Mouse (Mus musculus) bone marrow, adult 2 months (tissue): Measurements from ENCODE around the gene Psen1. TPM values are rescaled to one million over a fixed set of nuclear protein-coding genes. Genes with fewer than 3 reads are reported as not detected.

Experiments
- H3K27ac ChIP-seq: fragments of 200-500 bp; 2 replicates; pipeline ENCODE4 v1.5.1; 2012; ENCODE audit warnings: low read depth, mild to moderate bottlenecking, control low read depth, inconsistent platforms, low read length; ENCODE audit not compliant: control insufficient read depth, poor library complexity, insufficient read depth
- H3K4me1 ChIP-seq: fragments of 200-500 bp; 2 replicates; pipeline ENCODE4 v1.6.1; 2011; ENCODE audit warnings: low read length; ENCODE audit not compliant: control insufficient read depth, insufficient read depth
- H3K4me3 ChIP-seq: fragments of 200-500 bp; replicated peaks from 2 replicates; pipeline ENCODE3; 2011; ENCODE audit warnings: mild to moderate bottlenecking, low read depth, low read length, control low read depth; ENCODE audit not compliant: control insufficient read depth
- CTCF ChIP-seq: fragments of 200-500 bp; IDR thresholded peaks from 2 replicates; pipeline ENCODE4 v1.5.1; 2011; ENCODE audit warnings: low read length, control low read depth; ENCODE audit not compliant: control insufficient read depth, insufficient read depth
- POLR2A ChIP-seq: fragments of 200-500 bp; IDR thresholded peaks from 2 replicates; pipeline ENCODE4 v1.6.1; 2011; ENCODE audit warnings: low read depth, mild to moderate bottlenecking, control low read depth, low read length, borderline replicate concordance; ENCODE audit not compliant: control insufficient read depth
- WGBS: fragments of 180-500 bp; shearing (Covaris S2); methylation state at CpG from one replicate; pipeline ENCODE4 v1.1.7; 2018; 5-methylcytosine and 5-hydroxymethylcytosine counted together
- polyA plus RNA-seq: library from polyadenylated mRNA; stranded (reverse); fragments of >200 nt; gene quantifications from 2 replicates; pipeline ENCODE4 v1.2.4, GENCODE M21; 2011; ENCODE audit warnings: low replicate concordance; ENCODE audit not compliant: missing spikeins, insufficient read depth, insufficient read length

Psen1 gene
- polyA plus RNA-seq, 1 experiment: 40.3 TPM

- 5% methylated on average over 4 of the region's 4 CpGs for WGBS
- TF ChIP-seq POLR2A (no peak), CTCF (no peak)
- H3K4me1 ChIP-seq: 0 out of 2 replicates have a peak, but pooled peaks cover 1% of the 10 kb centered on the region
- no peak overlapping the region for H3K4me3 ChIP-seq
- no peak overlapping the region for H3K27ac ChIP-seq
These were observed 74.8 kb downstream of the Psen1 start for GRCm38 (mm10) chr12:83762706-83763105.

GRCm38 (mm10) chr12:83763311-83764043, 75.5 kb downstream of the Psen1 start, which contains the start of gene Papln:
Papln (plus strand) TSS chr12:83763634.
- Histone ChIP-seq H3K4me3 (no peak within 1 kb of the TSS), H3K27ac (no peak within 1 kb of the TSS), H3K4me1 (0 out of 2 replicates have a peak, but pooled peaks cover 1% of the 10 kb centered on the region)
- WGBS: 1% methylated on average over 30 of the region's 31 CpGs
- TF ChIP-seq CTCF: no peak

GRCm38 (mm10) chr12:83764044-83764365, 76.1 kb downstream of the Psen1 start:
- H3K4me1 ChIP-seq: 0 out of 2 replicates have a peak, but pooled peaks cover 1% of the 10 kb centered on the region
- no peak overlapping the region for H3K4me3 ChIP-seq
- TF ChIP-seq CTCF (no peak), POLR2A (no peak)
- 16% methylated on average over 14 of the region's 14 CpGs for WGBS
- no peak overlapping the region for H3K27ac ChIP-seq

- no peak for TF ChIP-seq CTCF
- TF ChIP-seq POLR2A: no peak
- H3K4me3 ChIP-seq: no peak overlapping the region
- 0 out of 2 replicates have a peak, but pooled peaks cover 1% of the 10 kb centered on the region for H3K4me1 ChIP-seq
- 63% methylated on average over 10 of the region's 10 CpGs for WGBS
- H3K27ac ChIP-seq: no peak overlapping the region
These were observed 76.6 kb downstream of the Psen1 start for GRCm38 (mm10) chr12:83764519-83764918.

GRCm38 (mm10) chr12:83765965-83766603, 78.1 kb downstream of the Psen1 start:
- TF ChIP-seq POLR2A (no peak), CTCF (no peak)
- Histone ChIP-seq H3K4me1 (0 out of 2 replicates have a peak, but pooled peaks cover 1% of the 10 kb centered on the region), H3K27ac (no peak overlapping the region), H3K4me3 (no peak overlapping the region)
- 77% methylated on average over 13 of the region's 13 CpGs for WGBS

GRCm38 (mm10) chr12:83767833-83768232, 79.9 kb downstream of the Psen1 start:
- no peak overlapping the region for H3K4me3 ChIP-seq
- 71% methylated on average over 9 of the region's 9 CpGs for WGBS
- TF ChIP-seq POLR2A (no peak), CTCF (no peak)
- no peak overlapping the region for H3K27ac ChIP-seq
- H3K4me1 ChIP-seq: 0 out of 2 replicates have a peak, but pooled peaks cover under 1% of the 10 kb centered on the region

- TF ChIP-seq CTCF: no peak
- TF ChIP-seq POLR2A: no peak
- no peaks in the 10 kb centered on the region for H3K4me1 ChIP-seq
- H3K4me3 ChIP-seq: no peak overlapping the region
- 78% methylated on average over 14 of the region's 14 CpGs for WGBS
- no peak overlapping the region for H3K27ac ChIP-seq
These were observed 80.4 kb downstream of the Psen1 start for GRCm38 (mm10) chr12:83768235-83768899.

GRCm38 (mm10) chr12:83770418-83771256, 82.7 kb downstream of the Psen1 start:
- WGBS: 10% methylated on average over 25 of the region's 25 CpGs
- no peak overlapping the region for H3K27ac ChIP-seq
- H3K4me3 ChIP-seq: no peak overlapping the region
- H3K4me1 ChIP-seq: no peaks in the 10 kb centered on the region
- TF ChIP-seq CTCF (peak; percentile 60), POLR2A (no peak)
